Mouse (Mus musculus) G1E (cell line): Measurements from ENCODE around the gene Pkd2l1.

Experiments used
- CTCF ChIP-seq: IDR thresholded peaks from 2 replicates; pipeline ENCODE4 v1.5.1; 2012; ENCODE audit warnings: low read depth, low read length, inconsistent platforms, mixed read lengths
- GATA1 ChIP-seq: IDR thresholded peaks from 2 replicates; pipeline ENCODE4 v1.6.1; 2012; ENCODE audit warnings: borderline replicate concordance, low read length, inconsistent platforms, mixed read lengths
- GATA2 ChIP-seq: IDR thresholded peaks from 2 replicates; pipeline ENCODE4 v1.6.1; 2012; ENCODE audit warnings: low read depth, low read length, inconsistent platforms, borderline replicate concordance

DNA sequence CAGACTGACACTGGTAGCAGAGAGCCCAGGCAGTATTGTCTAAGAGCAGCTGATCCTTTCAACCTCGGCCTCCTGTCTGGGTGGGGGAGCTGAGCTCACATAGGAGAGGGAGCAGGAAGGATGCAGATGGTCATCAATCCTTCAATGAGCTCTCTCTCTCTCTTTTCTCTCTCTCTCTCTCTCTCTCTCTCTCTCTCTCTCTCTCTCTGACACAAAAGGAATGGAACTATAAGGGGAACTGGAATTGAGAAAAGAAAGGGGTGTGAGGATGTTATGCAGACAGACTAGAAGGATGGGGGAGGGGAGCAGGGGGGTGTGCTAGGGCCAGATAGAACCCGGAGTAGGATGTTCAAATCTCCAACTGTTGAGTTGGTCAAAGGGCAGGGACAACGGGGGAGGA lies at the start of gene Pkd2l1:
- TF ChIP-seq CTCF (no peak), GATA2 (no peak), GATA1 (no peak)
